Mouse (Mus musculus) bone marrow, adult 2 months (tissue): ENCODE results near the gene Plin3.

Source experiments
- CTCF ChIP-seq: fragments of 200-500 bp; IDR thresholded peaks from 2 replicates; pipeline ENCODE4 v1.5.1; 2011; ENCODE audit warnings: low read length, control low read depth; ENCODE audit not compliant: control insufficient read depth, insufficient read depth
- POLR2A ChIP-seq: fragments of 200-500 bp; IDR thresholded peaks from 2 replicates; pipeline ENCODE4 v1.6.1; 2011; ENCODE audit warnings: low read depth, mild to moderate bottlenecking, control low read depth, low read length, borderline replicate concordance; ENCODE audit not compliant: control insufficient read depth

DNA sequence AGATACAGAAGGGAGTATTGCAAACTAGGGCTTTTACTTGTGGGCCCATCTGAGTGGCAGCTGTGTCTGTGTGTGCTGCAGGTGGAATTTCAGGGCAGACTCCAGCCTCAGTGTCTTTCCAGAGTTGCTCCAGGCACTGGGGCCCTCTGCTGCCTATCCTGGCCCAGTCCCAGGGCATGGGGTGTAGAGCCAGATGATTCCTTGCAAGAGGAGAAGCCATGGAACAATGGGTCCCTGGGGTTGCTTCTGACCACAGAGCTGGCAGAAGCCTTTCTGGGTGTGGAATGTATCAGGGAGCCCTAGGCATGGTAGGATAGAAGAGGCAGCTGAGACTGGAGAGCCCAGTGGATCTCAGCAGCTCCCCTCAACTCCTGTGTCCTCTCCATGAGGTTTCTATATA lies 38.6 kb upstream of the Plin3 start:
- TF ChIP-seq CTCF (no peak), POLR2A (no peak)
